Mouse (Mus musculus): Measurements from ENCODE around the gene Olfr93. TPM values are rescaled to one million over a fixed set of nuclear protein-coding genes. Genes with fewer than 3 reads are reported as not detected.
"Not testable (repeated sequence)": the region's sequence is repeated elsewhere in the genome, so short reads cannot be mapped to it uniquely, and the experiment has no call there.

Olfr93 gene
- polyA plus RNA-seq (2015; fragmentation: Nextera tagmentation; extraction: Ambion mirVana) = not detected in 2 replicates

DNA sequence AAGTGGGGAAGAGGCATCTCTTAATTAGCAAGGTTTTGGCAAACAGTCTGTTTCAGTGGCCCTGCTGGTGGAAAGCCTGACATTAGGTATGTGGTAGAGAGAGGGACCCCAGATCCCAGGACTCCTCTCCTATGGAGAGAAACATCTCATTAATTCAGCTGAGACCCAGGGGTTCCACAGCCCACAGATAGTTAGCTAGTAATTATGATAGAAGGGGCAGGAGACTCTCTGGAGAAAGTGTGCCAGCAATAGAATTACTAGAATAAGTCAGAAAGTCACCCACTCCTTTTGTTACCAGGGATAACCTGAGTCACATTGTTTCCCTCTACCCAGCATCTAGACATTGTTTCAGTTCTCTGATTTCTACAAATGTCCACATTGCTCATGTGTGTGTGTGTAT is at the start of gene Olfr93:
Olfr93 (minus strand) TSS at position 101 of the 400 bp plus-strand sequence.
- no peaks in the 10 kb centered on the region for H3K9me3 ChIP-seq (replicated peaks)
- no peak within 1 kb of the TSS for H3K4me3 ChIP-seq (replicated peaks)
- H3K27me3 ChIP-seq = no peaks in the 10 kb centered on the region
- H3K4me2 ChIP-seq = no peak within 1 kb of the TSS
- H3K27ac ChIP-seq = no peak within 1 kb of the TSS
- no peak for ATAC-seq (replicated peaks; ENCODE audit: low FRiP score)
- no peak within 1 kb of the TSS for H3K9ac ChIP-seq
- no peaks in the 10 kb centered on the region for H3K36me3 ChIP-seq
- H3K4me1 ChIP-seq = no peaks in the 10 kb centered on the region

DNA sequence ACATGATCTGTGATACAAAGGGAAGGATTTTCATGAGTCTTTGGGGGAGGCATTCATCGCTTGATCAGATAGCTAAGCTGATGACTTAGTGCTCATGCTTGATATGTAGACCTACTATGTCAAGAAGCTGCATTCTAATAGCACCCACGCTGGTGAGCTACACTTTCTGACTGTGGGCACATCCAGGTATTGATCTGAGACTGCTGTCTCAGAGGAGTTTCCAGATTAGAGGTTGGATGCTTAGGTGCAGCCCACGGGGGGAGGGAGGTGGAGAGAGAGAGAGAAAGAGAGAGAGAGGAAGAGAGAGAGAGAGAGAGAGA is 42.6 kb upstream of the Olfr93 start:
- Histone ChIP-seq H3K4me2 (no peak overlapping the region), H3K4me3 (replicated peaks) (no peak overlapping the region), H3K27ac (no peak overlapping the region), H3K9ac (no peak overlapping the region), H3K9me3 (replicated peaks) (no peaks in the 10 kb centered on the region), H3K4me1 (no peaks in the 10 kb centered on the region), H3K27me3 (peaks cover 34% of the 10 kb centered on the region), H3K36me3 (no peaks in the 10 kb centered on the region)
- 42% methylated on average over 3 of the region's 3 CpGs for WGBS
- ATAC-seq (replicated peaks; ENCODE audit: low FRiP score) = no peak

DNA sequence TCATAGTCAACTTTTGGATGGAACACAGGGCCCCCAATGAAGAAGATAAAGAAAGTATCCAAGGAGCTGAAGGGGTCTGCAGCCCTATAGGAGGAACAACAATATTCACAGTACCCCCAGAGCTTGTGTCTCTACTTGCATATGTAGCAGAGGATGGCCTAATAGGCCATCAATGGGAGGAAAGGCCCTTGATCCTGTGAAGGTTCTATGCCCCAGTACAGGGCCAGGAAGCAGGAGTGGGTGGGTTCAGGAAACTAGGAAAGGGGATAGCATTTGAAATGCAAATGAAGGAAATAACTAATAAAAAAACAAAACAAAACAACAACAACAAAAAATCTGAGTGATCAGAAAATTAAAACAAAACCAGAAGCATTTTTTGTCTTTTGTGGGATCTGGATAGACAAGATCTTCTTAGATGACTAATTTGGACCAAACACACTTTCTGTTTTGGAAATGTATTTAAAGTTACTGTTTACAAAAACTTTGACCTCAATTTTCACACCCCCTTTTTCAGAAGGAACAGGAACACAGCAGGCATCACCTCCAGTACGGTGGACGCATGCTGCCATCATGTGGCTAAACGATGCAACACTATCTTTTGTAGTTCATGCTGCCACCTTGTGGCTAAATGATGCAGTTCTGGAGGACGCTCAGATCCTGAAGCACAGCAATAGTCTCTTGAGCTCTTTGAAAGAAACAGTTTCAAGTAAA is 42.1 kb upstream of the Olfr93 start:
- ATAC-seq (replicated peaks; ENCODE audit: low FRiP score) = peak; percentile 76
- under 1% methylated on average over 4 of the region's 4 CpGs for WGBS
- no peak overlapping the region for H3K27ac ChIP-seq

DNA sequence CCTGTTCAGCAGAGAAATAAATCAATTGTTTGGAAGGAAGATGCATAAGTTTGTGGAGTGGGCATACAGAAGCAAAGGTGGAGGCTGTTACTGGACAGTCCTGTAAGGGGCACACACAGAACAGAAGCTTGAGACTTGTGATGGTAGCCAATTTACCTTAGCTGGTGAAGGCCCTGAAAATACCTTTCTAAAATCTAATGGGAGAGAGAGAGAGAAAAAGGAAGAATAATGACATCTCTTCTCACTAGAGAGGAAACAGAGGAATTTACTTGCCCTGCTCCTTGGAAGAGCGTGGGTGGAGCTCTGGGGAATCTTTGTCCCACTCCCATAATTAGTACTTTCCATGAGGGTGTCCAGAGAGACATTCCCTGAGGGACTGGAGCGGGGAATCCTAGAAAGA is 39.6 kb upstream of the Olfr93 start, which contains the start of gene Olfr94:
Olfr94 (minus strand) TSS at position 101 of the 400 bp plus-strand sequence.
- WGBS = 73% methylated on average over 2 of the region's 2 CpGs

More for the DNA sequence above, 42.1 kb upstream of the Olfr93 start:
- Histone ChIP-seq H3K4me1 (no peaks in the 10 kb centered on the region), H3K36me3 (no peaks in the 10 kb centered on the region), H3K9ac (no peak overlapping the region), H3K9me3 (replicated peaks) (no peaks in the 10 kb centered on the region), H3K4me3 (replicated peaks) (no peak overlapping the region), H3K27me3 (peaks cover 39% of the 10 kb centered on the region), H3K4me2 (no peak overlapping the region)

DNA sequence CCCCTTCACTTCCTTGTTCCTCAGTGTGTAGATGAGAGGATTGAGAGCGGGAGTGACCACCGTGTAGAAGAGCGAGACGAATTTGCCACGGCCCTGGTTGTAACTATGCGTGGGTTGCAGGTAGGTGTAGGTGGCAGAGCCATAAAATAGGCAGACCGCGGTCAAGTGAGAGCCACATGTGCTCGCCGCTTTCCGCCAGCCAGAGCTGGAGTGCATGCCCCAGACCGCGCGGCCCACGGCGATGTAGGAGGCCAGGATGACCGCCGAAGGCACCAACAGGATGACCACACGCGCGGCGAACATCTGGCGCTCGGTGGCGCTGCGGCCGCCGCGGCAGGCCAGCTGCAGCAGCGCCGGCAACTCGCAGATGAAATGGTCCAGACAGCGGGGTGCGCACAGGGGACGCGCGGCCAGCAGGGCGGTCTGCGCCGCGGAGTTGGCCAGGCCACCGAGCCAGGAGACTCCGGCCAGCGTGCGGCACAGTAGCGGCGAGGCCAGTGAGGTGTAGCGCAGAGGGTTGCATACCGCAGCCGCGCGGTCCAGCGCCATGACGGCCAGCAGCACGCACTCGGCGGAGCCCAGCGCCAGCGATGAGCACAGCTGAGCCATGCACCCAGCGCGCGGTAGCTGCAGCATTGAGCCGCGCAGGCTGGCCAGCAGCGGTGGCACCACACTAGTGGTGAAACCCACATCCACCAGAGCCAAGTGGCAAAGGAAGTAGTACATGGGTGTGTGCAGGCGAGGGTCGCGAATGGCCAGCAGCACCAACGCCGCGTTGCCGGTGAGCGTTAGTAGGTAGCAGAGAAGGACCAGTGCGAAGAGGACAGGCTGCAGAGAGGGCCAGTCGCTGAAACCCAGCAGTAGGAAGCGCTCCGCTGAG is 35.8 kb upstream of the Olfr93 start:
- ATAC-seq (replicated peaks; ENCODE audit: low FRiP score) = peak; percentile 93
- H3K9me3 ChIP-seq (replicated peaks) = no peaks in the 10 kb centered on the region
- H3K27ac ChIP-seq = no peak overlapping the region
- H3K9ac ChIP-seq = no peak overlapping the region
- no peaks in the 10 kb centered on the region for H3K36me3 ChIP-seq
- under 1% methylated on average over 77 of the region's 77 CpGs for WGBS
- peak overlapping the region; percentile 87 for H3K4me2 ChIP-seq
- peak overlapping the region; percentile 48 for H3K4me3 ChIP-seq (replicated peaks)
- peaks cover 11% of the 10 kb centered on the region; the same call in 1 of the 2 replicates for H3K4me1 ChIP-seq
- peaks cover 70% of the 10 kb centered on the region for H3K27me3 ChIP-seq

More for the DNA sequence above, 39.6 kb upstream of the Olfr93 start, which contains the start of gene Olfr94:
- ATAC-seq (replicated peaks; ENCODE audit: low FRiP score) = no peak
- Histone ChIP-seq H3K36me3 (no peaks in the 10 kb centered on the region), H3K4me2 (no peak within 1 kb of the TSS), H3K9ac (no peak within 1 kb of the TSS), H3K4me1 (peaks cover 11% of the 10 kb centered on the region; the same call in 1 of the 2 replicates), H3K27ac (no peak within 1 kb of the TSS), H3K27me3 (peaks cover 58% of the 10 kb centered on the region), H3K9me3 (replicated peaks) (no peaks in the 10 kb centered on the region), H3K4me3 (replicated peaks) (no peak within 1 kb of the TSS)

DNA sequence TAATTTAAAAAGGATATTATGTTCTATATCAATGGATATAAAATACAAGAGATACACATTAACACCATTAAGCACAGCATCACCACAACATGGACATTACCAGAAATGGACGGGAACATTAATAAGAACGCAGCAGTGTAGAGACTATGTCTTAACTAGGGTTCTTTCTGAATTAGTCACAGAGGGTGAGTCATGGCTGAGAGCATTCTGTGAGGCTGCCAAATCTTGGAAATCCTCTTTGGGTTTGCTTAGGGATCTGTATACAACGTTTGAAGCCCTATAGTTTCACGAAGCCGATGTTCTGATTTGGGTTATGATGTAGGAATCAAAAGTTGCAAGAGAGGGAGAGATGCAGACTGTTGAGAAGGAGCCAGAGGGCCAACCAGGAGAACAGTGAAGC is 33.5 kb upstream of the Olfr93 start:
- ATAC-seq (replicated peaks; ENCODE audit: low FRiP score) = no peak
- peaks cover 52% of the 10 kb centered on the region for H3K27me3 ChIP-seq
- H3K4me1 ChIP-seq = peaks cover 11% of the 10 kb centered on the region; the same call in 1 of the 2 replicates
- H3K27ac ChIP-seq = no peak overlapping the region
- H3K4me2 ChIP-seq = no peak overlapping the region
- no peaks in the 10 kb centered on the region for H3K36me3 ChIP-seq
- H3K4me3 ChIP-seq (replicated peaks) = no peak overlapping the region
- H3K9me3 ChIP-seq (replicated peaks) = no peaks in the 10 kb centered on the region
- 88% methylated on average over 5 of the region's 5 CpGs for WGBS
- H3K9ac ChIP-seq = no peak overlapping the region

DNA sequence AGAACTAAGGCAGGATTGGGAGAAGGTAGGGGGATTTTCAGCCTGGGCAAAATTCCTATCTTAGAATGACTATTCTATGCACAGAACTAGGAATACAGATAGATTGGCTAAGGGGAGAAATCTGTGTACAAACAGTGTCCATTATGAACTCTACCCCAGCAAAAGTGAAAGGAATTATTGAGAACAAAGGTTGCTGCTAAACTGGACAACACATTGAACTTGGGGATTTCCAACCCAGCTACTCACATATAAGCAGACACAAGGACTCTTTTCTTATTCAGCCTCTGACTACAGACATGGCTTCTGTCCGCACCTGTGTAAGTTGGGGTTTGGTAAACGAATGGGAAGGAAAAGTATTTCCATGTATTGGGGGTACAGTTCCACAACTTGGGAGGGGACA is 32.4 kb upstream of the Olfr93 start, which contains the start of gene Ubd:
Ubd (plus strand) TSS at position 237 of the 400 bp plus-strand sequence.
- Histone ChIP-seq H3K4me2 (no peak within 1 kb of the TSS), H3K27me3 (peaks cover 43% of the 10 kb centered on the region), H3K36me3 (no peaks in the 10 kb centered on the region), H3K9me3 (replicated peaks) (no peaks in the 10 kb centered on the region), H3K9ac (no peak within 1 kb of the TSS), H3K27ac (no peak within 1 kb of the TSS), H3K4me3 (replicated peaks) (no peak within 1 kb of the TSS), H3K4me1 (peaks cover 11% of the 10 kb centered on the region; the same call in 1 of the 2 replicates)
- 82% methylated on average over 2 of the region's 2 CpGs for WGBS
- ATAC-seq (replicated peaks; ENCODE audit: low FRiP score) = no peak

DNA sequence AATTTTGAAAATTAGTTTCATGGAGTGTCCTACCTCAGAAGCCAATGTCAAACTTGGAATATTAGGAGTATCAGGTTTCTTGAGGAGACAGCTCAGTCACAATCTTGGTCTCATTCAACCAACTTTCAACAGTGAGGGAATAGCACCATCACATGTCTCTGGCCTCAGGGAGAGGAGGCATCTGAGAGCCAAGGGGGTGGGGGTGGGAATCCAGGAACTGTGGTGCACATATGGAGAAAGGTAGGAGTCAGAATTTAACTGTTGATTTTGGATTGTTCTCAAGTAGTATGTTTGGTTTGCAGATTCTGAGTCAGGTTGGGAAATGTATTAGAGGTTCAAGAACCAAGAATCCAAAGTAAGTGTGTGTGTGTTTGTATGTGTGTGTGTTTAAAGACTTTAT is 31.7 kb upstream of the Olfr93 start:
- Histone ChIP-seq H3K4me3 (replicated peaks) (no peak overlapping the region), H3K4me2 (no peak overlapping the region), H3K36me3 (no peaks in the 10 kb centered on the region), H3K9me3 (replicated peaks) (no peaks in the 10 kb centered on the region), H3K4me1 (peaks cover 11% of the 10 kb centered on the region; the same call in 1 of the 2 replicates), H3K27me3 (peaks cover 37% of the 10 kb centered on the region), H3K27ac (no peak overlapping the region), H3K9ac (no peak overlapping the region)
- no peak for ATAC-seq (replicated peaks; ENCODE audit: low FRiP score)

DNA sequence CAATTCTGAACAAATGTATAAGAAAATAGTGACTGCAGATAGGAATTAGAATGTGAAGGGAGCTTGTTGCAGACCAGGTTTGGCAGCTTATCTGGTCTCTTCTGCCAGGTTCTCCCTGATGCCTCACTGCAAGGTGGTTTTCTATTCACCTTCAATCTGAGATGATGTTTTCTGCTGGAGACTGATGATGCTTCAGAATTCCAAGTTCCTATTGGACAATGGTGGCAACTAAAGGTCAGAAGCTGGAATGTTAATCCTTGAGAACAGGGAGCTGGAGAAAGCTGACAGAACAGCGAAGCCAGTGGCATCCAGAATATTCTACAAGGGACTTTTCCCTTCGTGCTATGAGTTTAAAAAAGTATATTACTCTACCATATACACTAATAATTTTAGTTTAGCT is 29.4 kb upstream of the Olfr93 start:
- Histone ChIP-seq H3K4me1 (no peaks in the 10 kb centered on the region), H3K9ac (no peak overlapping the region), H3K4me3 (replicated peaks) (no peak overlapping the region), H3K9me3 (replicated peaks) (no peaks in the 10 kb centered on the region), H3K4me2 (no peak overlapping the region), H3K27ac (no peak overlapping the region), H3K27me3 (peaks cover 14% of the 10 kb centered on the region), H3K36me3 (no peaks in the 10 kb centered on the region)
- no peak for ATAC-seq (replicated peaks; ENCODE audit: low FRiP score)
- WGBS = 48% methylated on average over 2 of the region's 2 CpGs

DNA sequence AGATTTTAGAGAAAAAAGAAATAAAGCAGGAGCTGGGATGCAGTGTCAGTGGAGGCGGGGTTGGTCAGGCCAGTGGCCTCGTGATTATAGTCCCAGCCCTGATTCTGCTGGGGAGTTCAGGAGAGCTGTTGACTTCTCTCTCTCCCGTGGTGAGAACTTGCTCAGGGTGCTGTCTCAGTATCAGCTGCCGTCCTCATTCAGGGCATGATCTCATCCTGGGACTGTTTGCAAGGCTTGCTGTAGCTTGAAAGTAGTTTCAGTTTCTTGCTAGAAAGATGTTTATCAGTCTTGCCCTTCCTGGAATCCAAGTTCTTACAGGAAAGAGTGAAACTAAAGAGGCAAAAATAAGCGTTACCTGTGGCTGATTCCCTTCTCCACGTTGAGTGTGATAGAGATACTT is 24.2 kb upstream of the Olfr93 start:
- H3K9me3 ChIP-seq (replicated peaks) = no peaks in the 10 kb centered on the region
- 0 out of 2 replicates have a peak, but pooled peaks cover 3% of the 10 kb centered on the region for H3K27me3 ChIP-seq
- 38% methylated on average over 6 of the region's 6 CpGs for WGBS
- no peak overlapping the region for H3K27ac ChIP-seq
- no peak overlapping the region for H3K4me3 ChIP-seq (replicated peaks)
- H3K36me3 ChIP-seq = no peaks in the 10 kb centered on the region
- H3K4me2 ChIP-seq = no peak overlapping the region
- ATAC-seq (replicated peaks; ENCODE audit: low FRiP score) = no peak
- H3K9ac ChIP-seq = no peak overlapping the region
- no peaks in the 10 kb centered on the region for H3K4me1 ChIP-seq

DNA sequence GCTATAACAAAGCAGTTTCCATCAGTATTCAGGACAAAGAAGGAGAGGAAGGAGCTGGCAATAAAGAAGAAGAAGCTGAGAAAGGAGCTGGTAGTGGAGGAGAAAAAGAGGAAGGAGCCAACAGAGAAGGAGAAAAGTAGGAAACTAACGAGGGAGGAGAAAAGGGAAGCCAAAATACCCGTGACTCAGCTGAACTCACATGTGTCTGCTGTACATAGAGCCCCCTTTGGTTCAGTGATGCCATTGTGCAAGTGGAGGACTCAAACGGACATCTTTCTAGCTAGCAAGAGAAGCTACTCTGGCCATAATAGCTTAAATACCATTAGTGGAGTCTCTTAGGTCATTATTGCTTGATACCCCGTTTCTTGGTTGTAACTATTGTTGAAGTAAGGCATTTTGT is 29.9 kb downstream of the Olfr93 start:
- H3K27ac ChIP-seq; ATAC-seq (replicated peaks; ENCODE audit: low FRiP score); H3K27me3 ChIP-seq; H3K4me1 ChIP-seq; H3K9ac ChIP-seq; H3K4me2 ChIP-seq; H3K9me3 ChIP-seq (replicated peaks); H3K36me3 ChIP-seq; H3K4me3 ChIP-seq (replicated peaks): not testable (repeated sequence)
- WGBS = 63% methylated on average over 4 of the region's 4 CpGs

DNA sequence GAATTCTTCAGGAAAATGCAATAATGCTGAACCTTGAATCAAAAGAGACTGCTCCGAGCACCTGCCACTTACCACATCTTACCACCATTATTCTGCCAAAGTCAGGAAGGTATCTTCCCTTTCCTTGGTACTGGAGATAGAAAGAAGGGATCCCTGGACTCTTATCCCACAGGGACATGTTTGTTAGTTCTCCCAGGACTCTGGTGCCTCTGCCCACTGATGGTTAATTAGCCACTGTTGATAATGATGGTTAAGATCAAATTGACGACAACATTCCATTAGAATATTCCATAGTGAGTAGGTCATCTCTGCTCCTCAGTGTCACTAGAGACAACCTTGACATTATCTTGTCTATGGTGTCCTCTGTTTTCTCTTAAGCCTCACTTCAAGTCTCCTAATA is 41.3 kb downstream of the Olfr93 start, which contains the start of gene Olfr92:
Olfr92 (minus strand) TSS at position 101 of the 400 bp plus-strand sequence.
- H3K27ac ChIP-seq = no peak within 1 kb of the TSS
- H3K9me3 ChIP-seq (replicated peaks) = no peaks in the 10 kb centered on the region
- H3K4me2 ChIP-seq = no peak within 1 kb of the TSS
- no peak within 1 kb of the TSS for H3K4me3 ChIP-seq (replicated peaks)
- no peaks in the 10 kb centered on the region for H3K4me1 ChIP-seq
- ATAC-seq (replicated peaks; ENCODE audit: low FRiP score) = no peak
- no peak within 1 kb of the TSS for H3K9ac ChIP-seq
- H3K27me3 ChIP-seq = no peaks in the 10 kb centered on the region
- H3K36me3 ChIP-seq = no peaks in the 10 kb centered on the region
- 86% methylated on average over 2 of the region's 2 CpGs for WGBS
